Mouse (Mus musculus) retina, adult 2 months (tissue): ENCODE data around the gene Rbfox3.

Experiments used
- DNase-seq: peaks from one replicate; pipeline ENCODE4 v3.0.0-alpha.2; 2012; ENCODE audit warnings: low read depth, low spot score

Rbfox3 gene

GRCm38 (mm10) chr11:118767411-118767810, 144.0 kb downstream of the Rbfox3 start:
- DNase-seq, result no peak

GRCm38 (mm10) chr11:118760296-118760988, 151.0 kb downstream of the Rbfox3 start:
- DNase-seq, result no peak

DNA sequence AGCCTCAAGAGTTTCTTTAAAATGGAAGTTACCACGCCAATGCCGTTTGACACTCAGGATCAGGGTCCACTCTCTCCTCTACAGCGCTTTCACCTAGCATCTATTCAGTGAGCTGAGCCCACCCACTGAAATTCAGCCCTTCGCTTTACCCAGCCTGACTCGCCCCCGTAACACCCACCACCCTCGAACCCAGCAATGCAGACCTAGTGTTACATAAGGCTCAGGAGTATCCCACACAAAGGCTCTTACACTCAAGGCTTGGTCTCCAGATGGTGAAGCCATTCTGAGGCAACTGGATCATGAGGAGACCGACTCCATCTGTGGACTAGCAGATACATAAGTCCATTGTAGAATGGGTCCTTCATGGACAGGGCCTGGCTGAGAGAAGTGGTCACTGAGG, 152.2 kb downstream of the Rbfox3 start:
- DNase-seq, result no peak

GRCm38 (mm10) chr11:118758277-118758990, 153.0 kb downstream of the Rbfox3 start:
- no peak for DNase-seq

GRCm38 (mm10) chr11:118757488-118757887, 153.9 kb downstream of the Rbfox3 start:
- DNase-seq, result no peak

GRCm38 (mm10) chr11:118755003-118755402, 156.4 kb downstream of the Rbfox3 start:
- no peak for DNase-seq

- DNase-seq, result no peak
Measured at GRCm38 (mm10) chr11:118754535-118754934, 156.9 kb downstream of the Rbfox3 start.

- no peak for DNase-seq
Measured at GRCm38 (mm10) chr11:118751879-118752616, 159.3 kb downstream of the Rbfox3 start.

GRCm38 (mm10) chr11:118750745-118751330, 160.6 kb downstream of the Rbfox3 start:
- DNase-seq, result no peak

- no peak for DNase-seq
Measured at GRCm38 (mm10) chr11:118749541-118749940, 161.9 kb downstream of the Rbfox3 start.

DNA sequence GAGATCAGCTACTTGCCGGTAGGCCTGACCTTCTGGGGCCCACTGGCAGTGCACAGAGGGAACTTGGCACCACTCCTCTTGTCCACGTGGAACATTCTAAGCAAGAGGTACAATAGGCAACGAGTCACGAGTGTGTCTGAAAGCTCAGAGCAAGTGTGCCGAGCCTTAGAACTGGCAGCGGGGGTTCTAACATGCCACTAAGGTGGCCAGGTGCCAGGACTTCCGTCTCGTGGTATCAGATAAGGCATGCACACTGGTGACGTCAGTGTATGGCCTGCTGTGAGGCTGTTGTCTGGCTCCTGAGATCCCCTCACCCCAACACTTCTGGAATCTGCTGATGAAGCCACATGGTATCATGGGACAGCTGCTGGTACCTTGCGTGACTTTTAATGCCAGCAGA, 162.8 kb downstream of the Rbfox3 start:
- DNase-seq, result no peak

- DNase-seq, result no peak
Measured at GRCm38 (mm10) chr11:118745279-118745678, 166.1 kb downstream of the Rbfox3 start.

DNA sequence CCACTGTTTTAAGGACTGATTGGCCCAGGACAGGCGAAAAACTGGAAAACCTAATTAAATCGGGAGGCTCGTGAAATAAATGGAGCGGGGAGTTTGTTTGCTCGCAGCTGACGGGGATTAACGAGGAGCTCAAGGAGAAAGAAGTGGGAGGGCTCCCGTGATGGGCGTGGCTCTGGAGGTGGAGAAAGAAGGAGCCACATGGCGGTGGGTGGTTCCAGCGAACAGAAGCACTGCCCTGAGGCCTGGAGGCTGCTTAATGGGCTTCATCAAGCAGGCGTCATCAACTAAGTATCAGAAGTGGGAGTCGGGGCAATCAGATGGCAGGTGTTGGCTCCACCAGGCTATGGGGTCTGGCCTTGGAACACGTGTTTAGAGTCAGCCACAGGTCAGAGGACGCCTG, 166.6 kb downstream of the Rbfox3 start:
- peak; percentile 73 for DNase-seq

- no peak for DNase-seq
Measured at GRCm38 (mm10) chr11:118742762-118743161, 168.6 kb downstream of the Rbfox3 start.

- no peak for DNase-seq
Measured at GRCm38 (mm10) chr11:118741262-118741661, 170.1 kb downstream of the Rbfox3 start.

- DNase-seq, result no peak
Measured at GRCm38 (mm10) chr11:118740001-118740400, 171.4 kb downstream of the Rbfox3 start.

GRCm38 (mm10) chr11:118738855-118739832, 172.3 kb downstream of the Rbfox3 start:
- DNase-seq, result peak; percentile 76

GRCm38 (mm10) chr11:118738323-118738722, 173.1 kb downstream of the Rbfox3 start:
- no peak for DNase-seq

DNA sequence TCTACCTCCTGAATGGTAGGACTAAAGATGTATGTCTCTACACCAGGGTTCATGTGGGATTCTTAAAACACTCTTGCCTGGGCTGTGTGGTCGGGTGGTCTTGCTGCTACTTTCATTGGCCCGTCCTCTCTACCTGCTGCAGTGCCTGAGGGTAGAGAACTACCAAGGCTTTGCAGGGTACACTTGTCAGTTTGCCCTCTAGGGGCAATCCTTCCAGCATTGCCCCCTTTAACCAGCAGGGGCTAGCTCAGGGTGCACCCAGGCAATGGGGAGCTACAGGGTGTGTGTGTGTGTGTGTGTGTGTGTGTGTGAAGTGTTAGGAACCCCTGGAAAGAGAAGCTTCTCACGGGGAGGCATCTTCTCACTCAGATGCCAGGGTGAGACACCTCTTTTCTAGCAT, 173.6 kb downstream of the Rbfox3 start:
- DNase-seq, result no peak

GRCm38 (mm10) chr11:118736993-118737392, 174.4 kb downstream of the Rbfox3 start:
- DNase-seq, result no peak

- no peak for DNase-seq
Measured at GRCm38 (mm10) chr11:118731655-118732054, 179.7 kb downstream of the Rbfox3 start.
